Mouse (Mus musculus) hematopoietic multipotent progenitor cell, adult 10-12 weeks (in vitro differentiated cells): Measurements from ENCODE around the gene Aasdhppt. TPM values are rescaled to one million over a fixed set of nuclear protein-coding genes. Genes with fewer than 3 reads are reported as not detected.

ENCODE experiments used
- polyA plus RNA-seq: library from polyadenylated mRNA; stranded (reverse); fragments of >175 nt; gene quantifications from 2 replicates; pipeline ENCODE4 v1.2.3, GENCODE M21; 2012; ENCODE audit warnings: low replicate concordance

The Aasdhppt gene
- polyA plus RNA-seq = 0.65 and 3.1 TPM in 2 replicates

GRCm38 (mm10) chr9:4309351-4310085 lies at the start of gene Aasdhppt, which contains the start of gene Kbtbd3:
Gene Aasdhppt (minus strand): TSS chr9:4309471.
Gene Kbtbd3 (plus strand): TSS chr9:4309833.

Other genes starting within 250 kb of the Aasdhppt start
- 0.10 and 0.11 TPM in 2 replicates for gene Kbtbd3, start 362 bp upstream of the Aasdhppt start, polyA plus RNA-seq
- 0.61 and 2.7 TPM in 2 replicates for gene Msantd4, start 67.1 kb upstream of the Aasdhppt start, polyA plus RNA-seq